In the genomic region with DNA sequence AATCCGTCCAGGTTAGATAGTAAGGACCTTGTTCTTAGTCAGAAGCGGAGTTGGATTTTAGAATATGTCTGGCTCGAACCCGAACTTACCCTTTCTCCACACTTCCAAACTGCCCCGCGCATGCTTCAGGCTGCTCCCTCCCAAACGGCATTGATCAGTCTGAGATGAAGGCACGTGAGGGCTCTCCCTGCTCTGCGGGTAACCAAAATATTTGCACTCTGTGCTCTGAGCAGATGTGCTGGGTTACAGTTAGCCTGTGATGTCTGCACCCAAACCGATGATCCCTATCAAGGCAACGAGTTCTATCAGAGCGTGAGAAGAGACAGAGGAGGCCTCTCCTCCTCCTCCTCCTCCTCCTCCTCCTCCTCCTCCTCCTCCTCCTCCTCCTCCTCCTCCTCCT, we compare ENCODE assay signal across 15 mouse cellular contexts. TPM values are rescaled to one million over a fixed set of nuclear protein-coding genes. Genes with fewer than 3 reads are reported as not detected.
DNase-seq lines count a peak whose midpoint lies in the region; ATAC-seq and TF ChIP-seq lines count a peak whose summit lies in the region.
"Had no signal": no experiment of that assay in that cellular context is flagged by ENCODE, and none has a peak within 500 bp of the region (broad histone marks: within the 10 kb centered on the region; RNA-seq: fewer than 3 reads in every experiment).

No protein-coding gene starts in this region.

- H3K9me3 ChIP-seq in liver, postnatal 0 days (ENCODE audit: low read length): no peaks in the 10 kb centered on the region
- no peaks in the 10 kb centered on the region for H3K9me3 ChIP-seq in liver, embryonic 11.5 days (ENCODE audit: control insufficient read depth, low read length)
- H3K9me3 ChIP-seq: limb, embryonic 13.5 days; midbrain, embryonic 12.5 days; neural tube, embryonic 12.5 days had no signal

- TF ChIP-seq EP300 in liver, postnatal 0 days (IDR thresholded peaks at IDR 0.05; ENCODE audit: low read depth): no peak

- 0 out of 2 replicates have a peak overlapping the region, but pooled peaks have one; percentile 5 for H3K9ac ChIP-seq in liver, postnatal 0 days (replicated peaks)
- no peak overlapping the region for H3K9ac ChIP-seq in liver, embryonic 11.5 days (ENCODE audit: low read depth, low read length)
- H3K9ac ChIP-seq: limb, embryonic 13.5 days; midbrain, embryonic 12.5 days; neural tube, embryonic 12.5 days had no signal

- peak; percentile 24 for DNase-seq in embryo, embryonic 10 days (ENCODE audit: low spot score)
- no peak for DNase-seq in embryo, embryonic 11 days
- no peak for DNase-seq in liver, postnatal 0 days
- DNase-seq in liver, embryonic 11.5 days (ENCODE audit: low spot score): no peak
- DNase-seq in thymus, postnatal 25 days: peak; percentile 76
- DNase-seq in testis, postnatal 10 days (ENCODE audit: low spot score): no peak
- no peak for DNase-seq in adipocyte (ENCODE audit: low spot score)
- DNase-seq: cerebellum, postnatal 25 days; gastrocnemius, postnatal 25 days had no signal

- H3K27ac ChIP-seq in liver, postnatal 0 days (ENCODE audit: low read depth): peak overlapping the region; percentile 48; the same call in 1 of the 2 replicates
- H3K27ac ChIP-seq in liver, embryonic 11.5 days (ENCODE audit: low read depth, low read length): no peak overlapping the region
- H3K27ac ChIP-seq: midbrain, embryonic 12.5 days; neural tube, embryonic 12.5 days had no signal

- ATAC-seq in liver, postnatal 0 days: peak; percentile 43
- no peak; the same call in 1 of the 2 replicates for ATAC-seq in liver, embryonic 11.5 days (replicated peaks; ENCODE audit: low FRiP score)
- peak; percentile 54 for ATAC-seq in megakaryocyte progenitor cell, adult 5-6 weeks (replicated peaks; ENCODE audit: poor library complexity)
- ATAC-seq: forebrain, embryonic 16.5 days; lung, postnatal 0 days had no signal

- H3K36me3 ChIP-seq in liver, postnatal 0 days (replicated peaks; ENCODE audit: insufficient read depth, low read length): no peaks in the 10 kb centered on the region
- H3K36me3 ChIP-seq in liver, embryonic 11.5 days (ENCODE audit: control insufficient read depth, insufficient read depth, low read length): no peaks in the 10 kb centered on the region
- H3K36me3 ChIP-seq: limb, embryonic 13.5 days; midbrain, embryonic 12.5 days; neural tube, embryonic 12.5 days had no signal

- no peak overlapping the region for H3K4me2 ChIP-seq in liver, postnatal 0 days (ENCODE audit: low read depth, low read length)
- H3K4me2 ChIP-seq in liver, embryonic 11.5 days: no peak overlapping the region
- H3K4me2 ChIP-seq: limb, embryonic 13.5 days; midbrain, embryonic 12.5 days; neural tube, embryonic 12.5 days had no signal

- no peaks in the 10 kb centered on the region for H3K27me3 ChIP-seq in liver, postnatal 0 days (ENCODE audit: insufficient read depth, low read length)
- no peaks in the 10 kb centered on the region for H3K27me3 ChIP-seq in liver, embryonic 11.5 days (replicated peaks; ENCODE audit: control insufficient read depth, insufficient read depth, low read length)
- H3K27me3 ChIP-seq: limb, embryonic 13.5 days; midbrain, embryonic 12.5 days; neural tube, embryonic 12.5 days had no signal

- 46% methylated on average over 12 of the region's 12 CpGs for WGBS in liver, postnatal 0 days (ENCODE audit: insufficient replicate concordance)
- 67% methylated on average over 12 of the region's 12 CpGs for WGBS in liver, embryonic 11.5 days

- TF ChIP-seq CTCF in liver, postnatal 0 days (IDR thresholded peaks at IDR 0.05; ENCODE audit: low read depth): no peak

- H3K4me3 ChIP-seq in liver, postnatal 0 days (ENCODE audit: low read depth, low read length): no peak overlapping the region
- no peak overlapping the region for H3K4me3 ChIP-seq in liver, embryonic 11.5 days (ENCODE audit: low read depth, low read length)
- H3K4me3 ChIP-seq: limb, embryonic 13.5 days; midbrain, embryonic 12.5 days; neural tube, embryonic 12.5 days had no signal

- peaks cover 4% of the 10 kb centered on the region; the same call in 1 of the 2 replicates for H3K4me1 ChIP-seq in liver, postnatal 0 days (ENCODE audit: insufficient read depth)
- peaks cover 7% of the 10 kb centered on the region; the same call in 1 of the 2 replicates for H3K4me1 ChIP-seq in liver, embryonic 11.5 days (replicated peaks; ENCODE audit: control insufficient read depth, insufficient read depth, low read length)
- H3K4me1 ChIP-seq: midbrain, embryonic 12.5 days; neural tube, embryonic 12.5 days had no signal

RNA-seq across cellular contexts. Expression of a gene that starts 3.1 kb away (rescaled TPM):
- polyA plus RNA-seq in liver, postnatal 0 days (2015; fragmentation: Nextera tagmentation; extraction: Ambion mirVana): 4.3 and 5.1 TPM in 2 replicates
- 1.3 and 2.4 TPM in 2 replicates for polyA plus RNA-seq in liver, embryonic 11.5 days (2014; fragmentation: Nextera tagmentation; extraction: Ambion mirVana)
- 13.3 and 15.3 TPM in 2 replicates for total RNA-seq in megakaryocyte progenitor cell, adult 5-6 weeks (2015)
- 18.2 and 18.6 TPM in 2 replicates for total RNA-seq in megakaryocyte progenitor cell, adult 5-6 weeks (2017)

Comparison
In these comparisons a context has a peak if more than half of its experiments do, and no peak if none do; other contexts are left out.
1. DNase-seq: peak in embryo, embryonic 10 days (single experiment) and thymus, postnatal 25 days (single experiment); none in embryo, embryonic 11 days (single experiment), liver, postnatal 0 days (single experiment), liver, embryonic 11.5 days (single experiment), testis, postnatal 10 days (single experiment) and adipocyte (single experiment).